Mouse (Mus musculus) thymus, adult 2 months (tissue): ENCODE data around the gene Rnf187.

Experiments
- CTCF ChIP-seq: fragments of 200-500 bp; IDR thresholded peaks from 2 replicates; pipeline ENCODE4 v1.5.1; 2012; ENCODE audit warnings: mild to moderate bottlenecking, control low read depth, low read length, moderate library complexity, borderline replicate concordance; ENCODE audit not compliant: control insufficient read depth, poor library complexity, insufficient read depth; ENCODE audit errors: extremely low read depth
- POLR2A ChIP-seq: fragments of 200-500 bp; IDR thresholded peaks from 2 replicates; pipeline ENCODE4 v1.6.1; 2012; ENCODE audit warnings: mild to moderate bottlenecking, low read length, control low read depth, moderate library complexity; ENCODE audit not compliant: control insufficient read depth, poor library complexity, insufficient read depth; ENCODE audit errors: extremely low read depth

DNA sequence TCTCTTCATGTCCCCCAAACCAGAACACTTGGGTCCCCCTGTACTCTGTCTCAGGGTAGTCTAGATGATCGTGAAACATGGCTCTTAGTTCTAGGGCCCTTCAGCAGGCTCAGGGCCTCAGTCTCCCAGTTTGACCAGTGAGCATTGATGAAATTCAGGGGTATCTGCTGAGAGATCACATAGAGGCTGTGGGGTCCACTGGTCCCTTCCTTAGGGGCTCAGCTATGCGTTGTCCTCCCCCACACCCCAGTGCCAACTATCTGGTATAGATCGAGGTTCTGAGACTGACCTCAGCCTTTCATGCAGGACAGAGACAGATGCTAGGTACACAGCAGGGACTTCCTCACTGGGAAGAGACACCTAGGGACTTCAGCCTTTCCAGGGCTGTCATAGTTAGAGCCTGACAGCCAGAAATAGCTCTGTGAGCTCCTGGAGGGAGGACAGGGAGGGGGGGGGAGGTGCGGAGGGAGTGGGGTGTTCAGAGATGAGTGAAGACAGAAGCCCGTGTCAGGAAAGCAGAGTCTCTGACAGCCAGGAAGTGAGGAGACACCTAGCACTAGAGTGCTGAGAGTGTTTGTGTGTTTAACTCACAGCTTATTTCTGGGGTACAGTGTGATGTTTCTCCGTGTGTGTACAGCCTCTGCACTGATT lies 45.1 kb upstream of the Rnf187 start:
- TF ChIP-seq CTCF = no peak
- TF ChIP-seq POLR2A = no peak
